Mouse (Mus musculus): ENCODE measurements around the gene Cyp2b10.
"Not testable (repeated sequence)": the region's sequence is repeated elsewhere in the genome, so short reads cannot be mapped to it uniquely, and the experiment has no call there.

The Cyp2b10 gene

GRCm38 (mm10) chr7:25897411-25897810 is at the start of gene Cyp2b10:
Gene Cyp2b10 (plus strand): TSS chr7:25897620.
- no peak for DNase-seq (ENCODE audit: low spot score)

GRCm38 (mm10) chr7:25847722-25848443 is 49.5 kb upstream of the Cyp2b10 start:
- DNase-seq (ENCODE audit: low spot score), result peak; percentile 76

DNA sequence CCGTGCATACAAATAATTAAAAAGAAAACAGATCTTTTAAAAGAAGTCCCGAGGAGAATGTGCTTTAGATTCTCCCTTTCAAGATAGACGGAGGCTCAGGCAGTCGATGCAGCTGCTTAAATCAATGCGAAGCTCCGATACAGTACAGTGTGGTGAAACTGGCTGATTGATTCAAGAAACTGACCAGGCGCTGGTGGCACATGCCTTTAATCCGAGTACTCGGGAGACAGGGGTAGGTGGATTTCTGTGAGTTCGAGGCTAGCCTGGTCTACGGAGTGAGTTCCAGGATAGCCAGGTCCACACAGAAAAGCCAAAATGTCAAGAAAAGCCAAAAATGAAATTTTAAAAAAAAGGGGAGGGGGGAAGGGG is 49.0 kb upstream of the Cyp2b10 start:
- DNase-seq (ENCODE audit: low spot score), result no peak

GRCm38 (mm10) chr7:25855082-25855481 is 42.3 kb upstream of the Cyp2b10 start:
- peak; percentile 26 for DNase-seq (ENCODE audit: low spot score)

GRCm38 (mm10) chr7:25859962-25860870 is 37.2 kb upstream of the Cyp2b10 start:
- DNase-seq (ENCODE audit: low spot score), result no peak

DNA sequence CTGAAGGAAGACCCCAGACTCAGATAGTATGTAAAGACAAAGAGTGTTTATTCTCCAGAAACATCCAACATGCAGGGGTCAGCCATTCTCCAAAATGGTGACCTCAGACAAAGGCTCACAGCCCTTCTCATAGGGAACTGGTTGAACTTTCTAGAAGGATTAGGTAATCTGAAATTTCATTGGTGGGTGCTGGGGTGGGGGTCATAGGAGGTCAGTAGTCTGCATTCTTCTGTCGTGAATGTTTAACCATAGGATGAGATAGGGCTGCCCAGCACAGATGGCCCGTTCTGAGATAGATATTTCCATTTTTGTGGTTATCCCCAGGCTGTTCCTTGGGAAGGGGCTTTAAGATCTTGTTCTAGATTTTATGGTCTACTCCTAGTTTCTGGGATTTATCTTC is 35.1 kb upstream of the Cyp2b10 start:
- no peak for DNase-seq (ENCODE audit: low spot score)

DNA sequence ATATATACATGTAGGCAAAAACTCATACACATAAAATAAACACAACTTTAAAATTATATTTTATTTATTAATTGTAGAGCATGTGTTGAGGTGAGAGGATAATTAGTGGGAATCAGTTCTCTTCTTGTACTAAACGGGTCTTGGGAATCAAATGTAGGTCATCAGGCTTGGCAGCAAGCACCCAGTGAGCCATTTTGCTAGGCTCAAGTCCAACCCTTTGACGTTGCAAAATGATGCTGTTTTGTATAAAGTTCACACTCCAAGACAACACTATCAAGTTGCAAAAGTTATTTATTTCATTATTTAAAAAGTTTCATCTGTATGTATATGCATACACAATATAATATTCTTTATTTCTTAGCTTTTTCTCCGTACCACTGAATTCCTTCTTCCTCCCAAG is 33.7 kb upstream of the Cyp2b10 start:
- DNase-seq (ENCODE audit: low spot score), result no peak

- DNase-seq (ENCODE audit: low spot score), result no peak
These were observed 32.6 kb upstream of the Cyp2b10 start for GRCm38 (mm10) chr7:25864861-25865260.

DNA sequence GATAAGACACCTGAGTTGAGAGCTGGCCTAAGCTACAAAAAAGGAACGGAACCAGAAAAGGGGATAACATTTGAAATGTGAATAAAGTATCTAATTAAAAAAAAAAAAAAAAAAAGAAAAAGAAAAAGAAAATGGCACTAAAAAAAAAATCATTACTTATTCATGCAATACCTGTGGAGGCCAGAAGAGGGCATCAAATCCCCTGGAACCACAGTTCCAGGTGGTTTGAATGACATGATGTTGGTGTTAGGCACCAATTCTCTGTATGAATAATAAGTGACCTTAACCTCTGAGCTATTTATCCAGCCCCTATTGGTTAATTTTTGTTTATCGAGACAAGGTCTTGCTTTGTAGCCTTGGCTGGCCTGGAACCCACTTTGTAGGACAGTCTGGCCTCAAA is 27.6 kb upstream of the Cyp2b10 start:
- no peak for DNase-seq (ENCODE audit: low spot score)

DNA sequence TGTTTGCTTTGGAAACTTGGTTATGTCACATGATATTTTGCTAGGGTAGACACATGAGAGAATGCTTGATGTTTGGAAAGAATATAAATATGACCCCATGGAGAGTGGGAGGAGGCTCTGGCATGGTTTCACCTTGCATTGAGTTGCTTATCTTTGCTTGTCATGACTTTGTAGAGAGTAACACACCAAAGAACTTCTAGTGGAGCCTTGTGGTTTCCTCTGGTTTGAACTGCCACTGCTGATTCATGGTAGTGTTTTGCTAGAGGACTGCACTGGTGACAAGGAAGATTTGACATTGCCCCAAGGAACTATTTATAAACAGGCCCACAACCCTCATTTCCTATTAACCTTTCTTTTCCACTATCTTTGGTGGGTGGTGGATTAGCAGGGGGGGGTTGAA is 24.8 kb upstream of the Cyp2b10 start:
- DNase-seq (ENCODE audit: low spot score), result no peak

DNA sequence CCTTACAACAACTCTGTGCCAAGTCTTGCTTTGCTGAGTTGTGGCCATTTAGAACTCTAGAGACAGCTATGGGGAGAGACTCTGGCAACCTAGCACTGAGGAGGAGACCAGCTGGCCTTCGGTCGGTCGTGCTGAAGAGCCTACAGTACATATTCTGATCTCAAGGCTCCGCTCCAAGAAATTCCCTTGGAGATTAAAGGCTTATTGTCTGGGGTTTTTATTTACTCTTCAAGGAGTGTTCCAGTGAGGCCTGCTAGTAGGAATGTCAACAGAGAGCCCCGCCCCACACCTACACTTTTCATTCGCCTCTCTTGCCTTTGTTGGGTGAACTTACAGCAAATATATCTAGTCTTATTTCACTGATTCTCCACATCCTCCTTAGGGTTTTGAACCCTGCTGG is 18.7 kb upstream of the Cyp2b10 start:
- no peak for DNase-seq (ENCODE audit: low spot score)

GRCm38 (mm10) chr7:25880721-25881120 is 16.7 kb upstream of the Cyp2b10 start:
- DNase-seq (ENCODE audit: low spot score), result not testable (repeated sequence)

DNA sequence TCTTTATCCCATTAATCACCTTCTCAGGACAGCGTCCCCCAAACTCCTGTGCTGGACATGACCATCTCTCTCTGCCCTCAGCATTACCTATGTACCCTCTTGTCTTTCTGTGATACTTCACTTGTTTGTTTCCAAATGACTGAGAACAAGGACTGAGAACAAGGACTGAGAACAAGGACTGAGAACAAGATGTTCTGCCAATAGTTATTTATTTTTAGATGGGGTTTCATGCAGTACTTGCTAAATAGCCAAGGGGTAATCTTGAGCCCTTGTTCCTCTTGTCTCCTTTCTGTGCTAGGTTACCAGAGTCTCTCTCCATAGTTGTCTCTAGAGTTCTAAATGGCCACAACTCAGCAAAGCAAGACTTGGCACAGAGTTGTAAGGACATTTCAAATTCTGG is 13.1 kb upstream of the Cyp2b10 start:
- no peak for DNase-seq (ENCODE audit: low spot score)

GRCm38 (mm10) chr7:25887758-25888157 is 9.7 kb upstream of the Cyp2b10 start:
- DNase-seq (ENCODE audit: low spot score), result no peak

- no peak for DNase-seq (ENCODE audit: low spot score)
These were observed 4.3 kb upstream of the Cyp2b10 start for GRCm38 (mm10) chr7:25893159-25893558.

- DNase-seq (ENCODE audit: low spot score), result no peak
These were observed 2.3 kb upstream of the Cyp2b10 start for GRCm38 (mm10) chr7:25895162-25895561.

GRCm38 (mm10) chr7:25898064-25898463 is 644 bp downstream of the Cyp2b10 start:
- no peak for DNase-seq (ENCODE audit: low spot score)

- no peak for DNase-seq (ENCODE audit: low spot score)
These were observed 4.8 kb downstream of the Cyp2b10 start for GRCm38 (mm10) chr7:25902061-25902690.

DNA sequence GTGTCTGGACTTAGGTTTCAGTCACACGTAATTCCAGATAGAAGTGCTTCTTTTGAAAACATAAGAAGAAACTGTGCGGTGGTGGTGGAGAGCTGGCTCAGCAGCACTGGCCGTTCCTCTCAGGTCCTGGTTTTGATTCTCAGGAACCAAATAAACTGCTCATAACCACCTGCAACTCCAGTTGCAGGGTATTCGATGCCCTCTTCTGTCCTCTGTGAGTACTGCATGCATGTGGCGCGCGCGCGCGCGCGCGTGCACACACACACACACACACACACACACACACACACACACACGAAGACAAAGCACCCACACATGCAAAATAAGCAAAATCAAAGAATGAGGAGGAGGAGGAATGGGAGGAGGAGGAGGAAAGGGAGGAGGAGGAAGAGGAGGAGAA is 5.7 kb downstream of the Cyp2b10 start:
- no peak for DNase-seq (ENCODE audit: low spot score)

GRCm38 (mm10) chr7:25904066-25904465 is 6.6 kb downstream of the Cyp2b10 start:
- DNase-seq (ENCODE audit: low spot score), result no peak

- DNase-seq (ENCODE audit: low spot score), result no peak
These were observed 7.1 kb downstream of the Cyp2b10 start for GRCm38 (mm10) chr7:25904489-25904888.

DNA sequence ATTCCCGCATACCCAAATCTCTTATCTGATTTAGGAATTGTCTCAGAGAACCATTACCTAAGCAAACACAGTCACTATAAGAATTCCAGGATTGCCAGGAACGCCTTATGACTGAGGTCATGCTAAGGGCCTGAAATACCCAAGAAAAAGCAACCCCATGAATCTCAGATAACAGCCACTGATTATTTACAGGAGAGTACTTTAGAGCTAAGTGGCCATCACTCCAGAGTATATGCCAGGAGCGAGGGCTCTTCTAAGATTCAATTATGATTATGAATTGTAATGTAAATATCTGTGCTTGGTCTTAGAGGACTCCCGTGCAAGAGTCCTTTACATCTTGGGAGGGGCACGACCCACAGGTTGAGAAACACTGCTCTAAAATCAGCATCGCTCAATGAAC is 10.0 kb downstream of the Cyp2b10 start:
- DNase-seq (ENCODE audit: low spot score), result no peak

- no peak for DNase-seq (ENCODE audit: low spot score)
These were observed 12.6 kb downstream of the Cyp2b10 start for GRCm38 (mm10) chr7:25910046-25910445.
